Mouse (Mus musculus): ENCODE results near the gene Chd3. TPM values are rescaled to one million over a fixed set of nuclear protein-coding genes. Genes with fewer than 3 reads are reported as not detected.
"Not testable (repeated sequence)": the region's sequence is repeated elsewhere in the genome, so short reads cannot be mapped to it uniquely, and the experiment has no call there.

Gene Chd3
- polyA plus RNA-seq, 2 experiments: 97.8 to 425 TPM

DNA sequence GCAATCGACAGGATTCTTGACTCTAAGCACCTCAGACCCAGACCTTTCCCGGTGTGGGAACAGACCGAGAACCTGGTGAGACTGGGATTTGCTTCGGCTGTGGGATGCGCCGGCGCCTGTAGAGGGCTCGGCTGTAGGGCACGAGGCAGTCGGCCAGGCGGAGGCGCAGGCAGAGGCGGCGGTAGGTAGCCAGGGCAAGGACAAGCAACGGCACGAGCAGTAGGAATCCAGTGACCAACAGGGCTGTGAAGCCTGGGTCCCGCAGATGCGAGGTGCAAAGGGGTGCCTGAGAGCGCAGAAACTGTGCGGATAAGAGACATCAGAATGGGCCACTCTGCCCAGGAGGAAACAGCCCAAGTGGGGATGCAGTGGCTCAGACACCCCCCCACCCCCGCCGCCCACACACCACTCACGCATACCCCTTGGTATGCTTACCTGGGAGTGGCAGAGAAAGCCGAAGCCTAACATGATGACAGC is 28.4 kb upstream of the Chd3 start:
- peak overlapping the region; percentile 43 for H3K27ac ChIP-seq (replicated peaks; ENCODE audit: low read depth, low read length)
- TF ChIP-seq POLR2A (IDR thresholded peaks at IDR 0.05; ENCODE audit: borderline replicate concordance, extremely low read depth, insufficient read depth, insufficient read length): no peak
- no peak for DNase-seq (ENCODE audit: low spot score)

DNA sequence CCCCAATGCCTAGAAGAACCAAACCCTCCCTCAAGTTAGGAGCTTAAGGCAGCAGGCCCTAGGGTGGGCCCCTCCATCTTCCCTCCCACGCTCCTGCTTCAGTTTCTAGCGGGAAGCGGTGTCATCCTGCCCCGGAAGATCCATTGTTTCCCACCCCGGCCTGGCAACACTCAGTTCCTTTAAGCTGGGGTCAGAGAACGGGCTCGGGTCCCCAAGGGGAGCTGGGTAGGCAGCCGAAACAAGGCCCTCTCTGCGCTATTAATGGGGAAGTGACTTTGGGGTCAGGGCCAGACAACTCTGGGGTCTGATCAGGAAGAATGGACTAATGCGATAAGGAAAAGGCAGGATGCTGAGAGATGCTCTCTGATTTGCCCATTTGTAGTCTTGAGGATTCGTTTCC is 27.6 kb upstream of the Chd3 start:
- H3K9ac ChIP-seq (ENCODE audit: low read depth, low read length, severe bottlenecking): peak overlapping the region; percentile 87; the same call in 1 of the 2 replicates
- DNase-seq (ENCODE audit: low spot score): no peak
- H3K4me1 ChIP-seq (ENCODE audit: control insufficient read depth, insufficient read depth, low read length): peaks cover 32% of the 10 kb centered on the region
- 0 out of 2 replicates have a peak overlapping the region, but pooled peaks have one; percentile 95 for H3K27ac ChIP-seq (replicated peaks; ENCODE audit: low read depth, low read length)
- no peak for ATAC-seq (ENCODE audit: low FRiP score, low read depth)
- H3K36me3 ChIP-seq (ENCODE audit: control insufficient read depth, insufficient read depth, low read length): peaks cover 35% of the 10 kb centered on the region
- no peaks in the 10 kb centered on the region for H3K27me3 ChIP-seq (ENCODE audit: control insufficient read depth, insufficient read depth, low read length)
- H3K4me2 ChIP-seq (replicated peaks; ENCODE audit: low read depth, low read length, severe bottlenecking): peak overlapping the region; percentile 91
- H3K9me3 ChIP-seq (ENCODE audit: control insufficient read depth, low read length): no peaks in the 10 kb centered on the region
- H3K4me3 ChIP-seq (replicated peaks; ENCODE audit: low read length): peak overlapping the region; percentile 61
- TF ChIP-seq POLR2A (IDR thresholded peaks at IDR 0.05; ENCODE audit: borderline replicate concordance, extremely low read depth, insufficient read depth, insufficient read length): no peak
- 38% methylated on average over 11 of the region's 11 CpGs for WGBS

More for the DNA sequence above, 28.4 kb upstream of the Chd3 start:
- Histone ChIP-seq H3K36me3 (ENCODE audit: control insufficient read depth, insufficient read depth, low read length) (peaks cover 42% of the 10 kb centered on the region), H3K4me3 (replicated peaks; ENCODE audit: low read length) (peak overlapping the region; percentile 23), H3K4me1 (ENCODE audit: control insufficient read depth, insufficient read depth, low read length) (peaks cover 32% of the 10 kb centered on the region), H3K9me3 (ENCODE audit: control insufficient read depth, low read length) (no peaks in the 10 kb centered on the region), H3K9ac (ENCODE audit: low read depth, low read length, severe bottlenecking) (peak overlapping the region; percentile 46), H3K27me3 (ENCODE audit: control insufficient read depth, insufficient read depth, low read length) (no peaks in the 10 kb centered on the region), H3K4me2 (replicated peaks; ENCODE audit: low read depth, low read length, severe bottlenecking) (peak overlapping the region; percentile 91)
- no peak for ATAC-seq (ENCODE audit: low FRiP score, low read depth)
- 14% methylated on average over 24 of the region's 24 CpGs for WGBS

DNA sequence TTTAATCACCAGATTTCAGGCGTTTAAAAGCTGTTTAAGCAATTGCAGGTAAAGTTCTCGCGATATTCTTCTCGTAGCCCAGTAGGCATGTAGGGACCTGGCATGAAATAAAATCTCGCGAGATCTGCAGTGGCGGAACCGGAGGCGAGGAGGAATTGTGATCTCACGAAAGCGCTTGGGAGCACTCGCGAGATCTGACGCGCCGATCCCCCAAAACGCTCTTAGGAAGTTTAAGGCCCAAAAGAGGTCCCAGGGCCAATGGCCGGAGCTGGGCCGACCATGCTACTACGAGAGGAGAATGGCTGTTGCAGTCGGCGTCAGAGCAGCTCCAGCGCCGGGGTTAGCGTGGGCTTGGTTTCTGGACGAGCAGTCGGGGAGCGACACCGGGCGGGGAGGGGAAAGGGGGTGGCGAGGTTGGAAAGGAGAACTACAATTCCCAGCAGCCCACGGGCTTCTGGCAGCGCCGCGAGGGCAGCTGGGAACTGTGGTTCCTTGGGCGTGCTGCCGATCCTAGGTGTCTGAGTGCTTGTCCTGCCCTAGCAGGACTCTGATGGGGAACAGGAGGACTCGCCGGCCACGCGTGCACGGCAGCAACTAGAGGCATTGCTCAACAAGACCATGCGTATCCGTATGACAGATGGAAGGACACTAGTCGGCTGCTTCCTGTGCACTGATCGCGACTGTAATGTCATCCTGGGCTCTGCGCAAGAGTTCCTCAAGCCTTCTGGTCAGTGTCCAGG is 26.6 kb upstream of the Chd3 start:
- under 1% methylated on average over 46 of the region's 48 CpGs for WGBS

DNA sequence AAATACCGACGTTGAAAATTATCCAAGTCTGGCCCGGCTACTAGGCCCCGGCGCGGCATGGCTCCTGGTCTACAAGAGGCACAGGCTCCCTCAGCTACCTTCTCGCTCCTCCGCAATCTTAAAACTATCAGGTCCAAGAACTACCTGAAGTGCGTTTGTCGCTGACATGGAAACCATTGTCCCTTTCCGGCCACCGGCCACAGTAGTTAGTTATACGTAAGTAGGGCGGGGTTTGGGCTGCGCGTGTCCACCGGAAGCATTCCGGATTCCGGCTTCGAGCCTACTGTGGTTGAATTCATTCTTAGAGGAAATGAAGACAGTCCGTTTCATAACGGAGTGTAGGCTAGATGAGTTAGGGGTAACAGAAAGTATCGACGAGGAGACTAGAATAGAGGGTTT is 26.0 kb upstream of the Chd3 start, which contains the start of the genes Naa38 and Cyb5d1:
Naa38 (plus strand) TSS at position 253 of the 399 bp plus-strand sequence.
Cyb5d1 (minus strand) TSS at position 397 of the 399 bp plus-strand sequence.
- peak within 1 kb of the TSS; percentile 87 for H3K9ac ChIP-seq (ENCODE audit: low read depth, low read length, severe bottlenecking)
- peak within 1 kb of the TSS; percentile 95 for H3K27ac ChIP-seq (replicated peaks; ENCODE audit: low read depth, low read length)
- not testable (repeated sequence) for H3K9me3 ChIP-seq (ENCODE audit: control insufficient read depth, low read length); H3K27me3 ChIP-seq (ENCODE audit: control insufficient read depth, insufficient read depth, low read length)
- peaks cover 20% of the 10 kb centered on the region for H3K36me3 ChIP-seq (ENCODE audit: control insufficient read depth, insufficient read depth, low read length)
- H3K4me1 ChIP-seq (ENCODE audit: control insufficient read depth, insufficient read depth, low read length): peaks cover 33% of the 10 kb centered on the region
- ATAC-seq (ENCODE audit: low FRiP score, low read depth) (peak; percentile 79), DNase-seq (ENCODE audit: low spot score) (peak; percentile 93)
- H3K4me2 ChIP-seq (replicated peaks; ENCODE audit: low read depth, low read length, severe bottlenecking): peak within 1 kb of the TSS; percentile 91
- 0% methylated on average over 18 of the region's 24 CpGs for WGBS
- peak within 1 kb of the TSS; percentile 61 for H3K4me3 ChIP-seq (replicated peaks; ENCODE audit: low read length)

More for the DNA sequence above, 26.6 kb upstream of the Chd3 start:
- DNase-seq (ENCODE audit: low spot score): peak; percentile 99
- peak overlapping the region; percentile 61 for H3K4me3 ChIP-seq (replicated peaks; ENCODE audit: low read length)
- H3K27me3 ChIP-seq (ENCODE audit: control insufficient read depth, insufficient read depth, low read length): no peaks in the 10 kb centered on the region
- H3K36me3 ChIP-seq (ENCODE audit: control insufficient read depth, insufficient read depth, low read length): peaks cover 25% of the 10 kb centered on the region
- no peaks in the 10 kb centered on the region for H3K9me3 ChIP-seq (ENCODE audit: control insufficient read depth, low read length)
- H3K4me1 ChIP-seq (ENCODE audit: control insufficient read depth, insufficient read depth, low read length): peaks cover 32% of the 10 kb centered on the region
- ATAC-seq (ENCODE audit: low FRiP score, low read depth): peak; percentile 90
- H3K9ac ChIP-seq (ENCODE audit: low read depth, low read length, severe bottlenecking): peak overlapping the region; percentile 87
- H3K4me2 ChIP-seq (replicated peaks; ENCODE audit: low read depth, low read length, severe bottlenecking): peak overlapping the region; percentile 91
- TF ChIP-seq POLR2A (IDR thresholded peaks at IDR 0.05; ENCODE audit: borderline replicate concordance, extremely low read depth, insufficient read depth, insufficient read length): 0 out of 2 replicates have a peak, but pooled peaks have one; percentile 14
- peak overlapping the region; percentile 95 for H3K27ac ChIP-seq (replicated peaks; ENCODE audit: low read depth, low read length)

DNA sequence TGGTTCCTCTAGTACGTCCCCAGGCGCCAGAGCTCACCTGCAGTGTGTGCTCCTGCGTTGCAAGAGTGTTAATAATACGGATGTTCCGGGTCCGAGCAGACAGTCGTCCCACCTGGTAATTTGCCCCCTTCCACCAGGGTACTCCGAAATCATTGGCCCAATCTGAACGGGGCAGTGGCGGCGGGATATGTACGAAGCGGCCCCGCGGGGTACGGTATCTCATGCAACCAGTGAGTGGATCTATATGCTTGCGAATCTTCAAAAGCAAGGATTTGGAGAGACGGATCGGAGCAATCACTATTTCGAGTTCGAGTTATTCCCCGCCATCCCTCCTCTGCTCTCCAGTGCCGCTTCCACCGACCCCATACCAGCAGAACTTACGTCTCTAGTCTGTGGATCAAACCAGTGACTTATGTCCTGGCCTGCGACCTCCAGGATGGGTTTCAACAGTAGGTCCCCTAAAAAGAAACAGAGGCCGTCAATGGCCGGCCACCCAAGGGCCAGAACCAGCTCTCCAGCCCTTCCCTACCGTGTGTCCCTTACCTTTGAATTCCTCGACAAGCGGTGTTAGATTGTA is 25.5 kb upstream of the Chd3 start:
- not testable (repeated sequence) for ATAC-seq (ENCODE audit: low FRiP score, low read depth)

More for the DNA sequence above, 25.5 kb upstream of the Chd3 start:
- H3K4me2 ChIP-seq (replicated peaks; ENCODE audit: low read depth, low read length, severe bottlenecking): peak overlapping the region; percentile 69
- 1% methylated on average over 31 of the region's 31 CpGs for WGBS
- DNase-seq (ENCODE audit: low spot score); H3K9me3 ChIP-seq (ENCODE audit: control insufficient read depth, low read length); H3K27me3 ChIP-seq (ENCODE audit: control insufficient read depth, insufficient read depth, low read length): not testable (repeated sequence)
- H3K36me3 ChIP-seq (ENCODE audit: control insufficient read depth, insufficient read depth, low read length): peaks cover 14% of the 10 kb centered on the region
- peak overlapping the region; percentile 87 for H3K9ac ChIP-seq (ENCODE audit: low read depth, low read length, severe bottlenecking)
- peak overlapping the region; percentile 61 for H3K4me3 ChIP-seq (replicated peaks; ENCODE audit: low read length)
- H3K27ac ChIP-seq (replicated peaks; ENCODE audit: low read depth, low read length): peak overlapping the region; percentile 95
- peaks cover 33% of the 10 kb centered on the region for H3K4me1 ChIP-seq (ENCODE audit: control insufficient read depth, insufficient read depth, low read length)
